Mouse (Mus musculus): ENCODE results near the gene Rasgrp1. TPM values are rescaled to one million over a fixed set of nuclear protein-coding genes. Genes with fewer than 3 reads are reported as not detected.
A peak's percentile ranks its signal among the peaks of the same experiment; 100 is the strongest.

Rasgrp1 gene
- polyA plus RNA-seq, 1 experiment from 2014 or later: 4.8 TPM

DNA sequence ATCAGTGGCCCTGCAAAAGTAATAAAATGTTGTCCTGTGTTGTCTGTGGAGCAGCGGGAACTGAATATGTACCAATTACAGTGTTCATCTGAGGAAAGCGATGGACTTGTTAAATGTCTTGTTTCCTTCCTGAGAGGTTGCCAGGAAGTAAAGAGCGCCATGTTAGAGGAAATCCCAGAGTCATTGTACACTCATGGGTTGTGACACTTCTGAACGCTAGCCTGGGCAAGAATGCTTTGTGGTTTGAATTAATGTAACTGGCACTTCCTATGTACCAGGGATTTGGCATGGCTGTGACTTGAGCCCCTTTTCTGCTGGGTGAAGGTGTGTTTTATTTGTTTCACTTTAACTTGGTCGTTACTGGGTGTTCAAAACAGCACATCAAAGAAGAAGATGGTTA is 80.6 kb downstream of the Rasgrp1 start:
- no peak for DNase-seq (ENCODE audit: extremely low spot score, low spot score)
- Histone ChIP-seq H3K36me3 (replicated peaks) (peaks cover 82% of the 10 kb centered on the region), H3K27ac (no peak overlapping the region), H3K27me3 (ENCODE audit: poor library complexity, severe bottlenecking) (no peaks in the 10 kb centered on the region), H3K4me3 (no peak overlapping the region), H3K9me3 (no peaks in the 10 kb centered on the region), H3K4me1 (no peaks in the 10 kb centered on the region)
- WGBS: 91% methylated on average over 5 of the region's 5 CpGs

DNA sequence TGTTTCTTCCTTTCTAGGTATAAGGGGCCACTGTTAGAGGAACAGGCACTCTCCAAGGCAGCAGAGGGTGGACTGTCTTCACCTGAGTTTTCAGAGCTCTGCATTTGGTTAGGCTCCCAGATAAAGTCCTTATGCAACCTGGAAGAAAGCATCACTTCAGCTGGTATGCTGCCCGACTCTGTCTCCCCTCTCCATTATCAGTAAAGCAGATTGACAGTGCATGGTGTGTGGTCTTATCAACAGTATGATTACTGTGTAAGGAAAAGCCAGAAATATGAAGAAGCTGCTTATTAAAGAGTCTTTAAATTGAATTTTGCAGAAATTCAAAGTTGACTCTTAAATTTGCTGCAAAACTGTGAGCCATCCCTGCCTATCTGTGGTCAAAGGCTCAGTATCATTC is 85.2 kb downstream of the Rasgrp1 start:
- 81% methylated on average over 1 of the region's 1 CpGs for WGBS
- no peaks in the 10 kb centered on the region for H3K9me3 ChIP-seq
- 0 out of 2 replicates have a peak, but pooled peaks cover 2% of the 10 kb centered on the region for H3K4me1 ChIP-seq
- no peak overlapping the region for H3K27ac ChIP-seq
- H3K4me3 ChIP-seq: no peak overlapping the region
- H3K36me3 ChIP-seq (replicated peaks): peaks cover 55% of the 10 kb centered on the region
- no peaks in the 10 kb centered on the region for H3K27me3 ChIP-seq (ENCODE audit: poor library complexity, severe bottlenecking)
- DNase-seq (ENCODE audit: extremely low spot score, low spot score): no peak

- Histone ChIP-seq H3K4me3 (no peak overlapping the region), H3K27me3 (ENCODE audit: poor library complexity, severe bottlenecking) (no peaks in the 10 kb centered on the region), H3K9me3 (no peaks in the 10 kb centered on the region), H3K36me3 (replicated peaks) (peaks cover 38% of the 10 kb centered on the region), H3K27ac (no peak overlapping the region), H3K4me1 (peaks cover 15% of the 10 kb centered on the region)
- DNase-seq (ENCODE audit: extremely low spot score, low spot score): no peak
- 93% methylated on average over 2 of the region's 2 CpGs for WGBS
These were observed 87.4 kb downstream of the Rasgrp1 start for GRCm38 (mm10) chr2:117255415-117255814.

- H3K4me1 ChIP-seq: peaks cover 17% of the 10 kb centered on the region
- H3K36me3 ChIP-seq (replicated peaks): peaks cover 15% of the 10 kb centered on the region
- peak overlapping the region; percentile 99 for H3K27ac ChIP-seq
- under 1% methylated on average over 24 of the region's 24 CpGs for WGBS
- DNase-seq (ENCODE audit: extremely low spot score, low spot score): no peak
- no peaks in the 10 kb centered on the region for H3K27me3 ChIP-seq (ENCODE audit: poor library complexity, severe bottlenecking)
- peak overlapping the region; percentile 89 for H3K4me3 ChIP-seq
- H3K9me3 ChIP-seq: no peaks in the 10 kb centered on the region
These were observed 92.7 kb downstream of the Rasgrp1 start for GRCm38 (mm10) chr2:117250001-117250510.

DNA sequence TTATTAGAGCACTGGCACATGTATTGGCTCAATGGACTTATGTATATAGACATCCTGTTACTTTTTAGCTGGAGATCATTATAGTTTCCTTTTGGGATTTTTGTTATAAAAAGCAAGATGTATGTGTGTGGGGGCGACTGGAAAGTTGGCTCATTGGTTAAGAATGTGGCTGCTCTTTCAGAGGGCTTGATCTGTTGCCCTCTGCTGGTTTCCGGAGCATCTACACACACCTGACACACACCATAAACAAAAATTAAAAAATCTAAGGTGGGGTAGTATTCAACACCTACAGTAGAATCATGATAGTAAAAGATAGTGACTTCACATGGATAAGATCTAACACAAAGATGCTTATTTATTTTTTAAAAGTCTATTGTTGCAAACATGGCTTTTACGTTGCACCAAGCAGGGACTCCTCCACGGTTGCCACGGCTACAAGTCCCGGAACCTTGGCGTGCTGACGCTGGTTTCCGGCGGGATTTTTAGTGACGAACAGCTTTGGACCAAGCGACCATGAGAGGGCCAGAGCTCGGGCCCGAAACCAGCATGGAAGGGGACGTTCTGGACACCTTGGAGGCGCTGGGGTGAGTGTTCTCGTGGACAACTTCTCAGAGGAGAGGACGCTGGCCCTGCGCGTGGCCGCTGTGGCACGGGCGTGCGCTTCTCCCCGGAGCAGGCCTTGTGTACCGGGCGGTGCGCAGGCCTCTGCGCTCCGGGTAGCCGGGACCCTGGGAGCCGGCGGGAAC is 93.4 kb downstream of the Rasgrp1 start, which contains the start of gene Fam98b:
TSS of gene Fam98b (plus strand) at position 485 of the 746 bp plus-strand sequence.
- H3K27me3 ChIP-seq (ENCODE audit: poor library complexity, severe bottlenecking): 0 out of 2 replicates have a peak, but pooled peaks cover 2% of the 10 kb centered on the region
- peak within 1 kb of the TSS; percentile 89 for H3K4me3 ChIP-seq
- no peaks in the 10 kb centered on the region for H3K9me3 ChIP-seq
- peaks cover 14% of the 10 kb centered on the region for H3K36me3 ChIP-seq (replicated peaks)
- DNase-seq (ENCODE audit: extremely low spot score, low spot score): peak; percentile 93
- H3K27ac ChIP-seq: peak within 1 kb of the TSS; percentile 99
- H3K4me1 ChIP-seq: peaks cover 17% of the 10 kb centered on the region
- WGBS: under 1% methylated on average over 33 of the region's 33 CpGs

GRCm38 (mm10) chr2:117241953-117242352 is 100.8 kb downstream of the Rasgrp1 start:
- Histone ChIP-seq H3K27ac (no peak overlapping the region), H3K36me3 (replicated peaks) (no peaks in the 10 kb centered on the region), H3K27me3 (ENCODE audit: poor library complexity, severe bottlenecking) (0 out of 2 replicates have a peak, but pooled peaks cover 9% of the 10 kb centered on the region), H3K4me3 (no peak overlapping the region), H3K9me3 (no peaks in the 10 kb centered on the region), H3K4me1 (no peaks in the 10 kb centered on the region)
- no peak for DNase-seq (ENCODE audit: extremely low spot score, low spot score)
- WGBS: 83% methylated on average over 4 of the region's 4 CpGs

- H3K36me3 ChIP-seq (replicated peaks): no peaks in the 10 kb centered on the region
- WGBS: 10% methylated on average over 13 of the region's 13 CpGs
These were observed 111.5 kb downstream of the Rasgrp1 start for GRCm38 (mm10) chr2:117231257-117231656.

DNA sequence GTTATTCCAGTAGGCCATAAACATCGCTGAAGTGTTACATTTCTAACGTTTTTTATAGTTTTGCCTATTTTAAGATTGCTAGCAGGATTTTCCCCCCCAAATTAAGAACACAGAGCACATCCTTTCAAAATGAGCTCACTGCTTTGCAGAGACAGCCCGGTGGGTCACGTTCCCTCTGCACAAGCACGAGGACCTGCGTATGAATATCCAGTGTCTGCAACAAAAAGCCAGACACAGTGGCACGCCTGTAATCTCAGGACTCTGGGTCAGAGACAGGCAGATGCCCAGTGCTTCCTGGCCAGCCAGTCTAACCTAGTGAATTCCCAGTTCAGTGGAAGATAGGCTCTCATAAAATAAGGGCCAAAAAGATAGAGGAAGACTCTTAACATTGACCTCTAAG is 112.5 kb downstream of the Rasgrp1 start:
- H3K27me3 ChIP-seq (ENCODE audit: poor library complexity, severe bottlenecking): peaks cover 16% of the 10 kb centered on the region
- H3K4me1 ChIP-seq: peaks cover 19% of the 10 kb centered on the region
- H3K36me3 ChIP-seq (replicated peaks): no peaks in the 10 kb centered on the region
- no peak for DNase-seq (ENCODE audit: extremely low spot score, low spot score)
- 88% methylated on average over 7 of the region's 7 CpGs for WGBS
- no peak overlapping the region for H3K4me3 ChIP-seq
- H3K27ac ChIP-seq: no peak overlapping the region
- H3K9me3 ChIP-seq: no peaks in the 10 kb centered on the region

More at GRCm38 (mm10) chr2:117231257-117231656, 111.5 kb downstream of the Rasgrp1 start:
- DNase-seq (ENCODE audit: extremely low spot score, low spot score): peak; percentile 87
- Histone ChIP-seq H3K27me3 (ENCODE audit: poor library complexity, severe bottlenecking) (peaks cover 16% of the 10 kb centered on the region), H3K4me3 (no peak overlapping the region), H3K9me3 (no peaks in the 10 kb centered on the region), H3K27ac (no peak overlapping the region), H3K4me1 (peaks cover 19% of the 10 kb centered on the region)

Other genes starting within 250 kb of the Rasgrp1 start
- gene Spred1, start 221.6 kb downstream of the Rasgrp1 start, polyA plus RNA-seq (2016; fragmentation: Nextera tagmentation; extraction: Ambion mirVana): 7.2 and 7.4 TPM in 2 replicates
- gene Fam98b, start 93.3 kb downstream of the Rasgrp1 start, polyA plus RNA-seq (2016; fragmentation: Nextera tagmentation; extraction: Ambion mirVana): 24.6 and 26.1 TPM in 2 replicates